Mouse (Mus musculus): ENCODE data around the gene Arf1.

DNA sequence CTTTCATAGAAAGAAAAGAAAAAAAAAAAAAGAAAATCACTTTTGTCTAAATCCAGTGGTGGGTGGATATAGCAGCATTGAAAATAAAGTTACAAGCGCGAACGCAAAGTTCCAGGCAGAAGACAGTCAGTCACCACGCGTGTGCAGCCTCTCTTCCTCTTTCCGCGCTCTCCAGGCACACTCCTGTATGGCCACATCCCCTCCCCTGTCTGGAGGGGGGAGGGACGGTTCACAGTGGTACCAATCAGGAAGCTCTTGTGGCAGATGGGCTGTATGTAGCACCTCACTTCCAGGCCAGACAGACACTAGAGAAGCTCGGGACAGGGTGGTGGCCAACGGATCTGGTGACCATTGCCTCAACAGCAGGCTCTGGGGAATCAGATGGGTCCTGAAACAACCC is 20.0 kb upstream of the Arf1 start:
- TF ChIP-seq POLR2A (IDR thresholded peaks at IDR 0.05; ENCODE audit: low read depth, low read length) (no peak), CTCF (IDR thresholded peaks at IDR 0.05; ENCODE audit: borderline replicate concordance, insufficient read depth, low read length) (no peak)
